In genomic region chr8:8657692-8658355, GRCm38 (mm10) we compare ENCODE assay signal across 8 mouse cellular contexts. TPM values are rescaled to one million over a fixed set of nuclear protein-coding genes. Genes with fewer than 3 reads are reported as not detected.
DNase-seq lines count a peak whose midpoint lies in the region; ATAC-seq and TF ChIP-seq lines count a peak whose summit lies in the region.

No protein-coding gene starts in this region.

- peak overlapping the region; percentile 69 for H3K4me3 ChIP-seq in lung, adult 2 months (replicated peaks; ENCODE audit: extremely low read depth, low read depth, low read length)
- peak overlapping the region; percentile 70 for H3K4me3 ChIP-seq in forebrain, embryonic 12.5 days (replicated peaks)
- peak overlapping the region; percentile 93 for H3K4me3 ChIP-seq in limb, embryonic 14.5 days (replicated peaks; ENCODE audit: low read length)
- peak overlapping the region; percentile 80 for H3K4me3 ChIP-seq in stomach, embryonic 15.5 days (replicated peaks)

- ATAC-seq in forebrain, embryonic 12.5 days (ENCODE audit: low FRiP score): no peak
- ATAC-seq in limb, embryonic 14.5 days (ENCODE audit: low FRiP score, low read depth): no peak
- no peak for ATAC-seq in stomach, embryonic 15.5 days (ENCODE audit: insufficient read depth, low FRiP score, low read depth)

- TF ChIP-seq POLR2A in lung, adult 2 months (IDR thresholded peaks at IDR 0.05; ENCODE audit: borderline replicate concordance, extremely low read depth, low read depth, low read length): no peak
- no peak for TF ChIP-seq POLR2A in limb, embryonic 14.5 days (IDR thresholded peaks at IDR 0.05; ENCODE audit: borderline replicate concordance, extremely low read depth, insufficient read depth, insufficient read length)

- H3K9ac ChIP-seq in forebrain, embryonic 12.5 days: peak overlapping the region; percentile 94
- H3K9ac ChIP-seq in limb, embryonic 14.5 days (ENCODE audit: low read depth, low read length, severe bottlenecking): peak overlapping the region; percentile 94
- H3K9ac ChIP-seq in stomach, embryonic 15.5 days: no peak overlapping the region

- H3K27me3 ChIP-seq in forebrain, embryonic 12.5 days: no peaks in the 10 kb centered on the region
- H3K27me3 ChIP-seq in limb, embryonic 14.5 days (ENCODE audit: control insufficient read depth, insufficient read depth, low read length): no peaks in the 10 kb centered on the region
- no peaks in the 10 kb centered on the region for H3K27me3 ChIP-seq in stomach, embryonic 15.5 days (replicated peaks)

- TF ChIP-seq CTCF in lung, adult 2 months (IDR thresholded peaks at IDR 0.05; ENCODE audit: insufficient read depth, low read length): no peak

- no peaks in the 10 kb centered on the region for H3K9me3 ChIP-seq in forebrain, embryonic 12.5 days
- no peaks in the 10 kb centered on the region for H3K9me3 ChIP-seq in limb, embryonic 14.5 days (ENCODE audit: control insufficient read depth, low read length)
- H3K9me3 ChIP-seq in stomach, embryonic 15.5 days: no peaks in the 10 kb centered on the region

- peak overlapping the region; percentile 94 for H3K27ac ChIP-seq in forebrain, embryonic 12.5 days
- peak overlapping the region; percentile 61; the same call in 1 of the 2 replicates for H3K27ac ChIP-seq in limb, embryonic 14.5 days (replicated peaks; ENCODE audit: low read depth, low read length)
- H3K27ac ChIP-seq in stomach, embryonic 15.5 days: peak overlapping the region; percentile 44; the same call in 1 of the 2 replicates

- DNase-seq in lung, adult 2 months: no peak
- no peak for DNase-seq in lung, postnatal 36 days
- DNase-seq in limb, embryonic 14.5 days (ENCODE audit: low spot score): no peak
- DNase-seq in adrenal gland, postnatal 36 days: no peak
- DNase-seq in layer of hippocampus, postnatal 36 days: no peak
- DNase-seq in c-Kit-positive CD71-positive TER-119-positive erythroid progenitor cells, embryonic 14.5 days (ENCODE audit: low spot score): no peak

- H3K4me2 ChIP-seq in forebrain, embryonic 12.5 days: peak overlapping the region; percentile 84
- H3K4me2 ChIP-seq in limb, embryonic 14.5 days (replicated peaks; ENCODE audit: low read depth, low read length, severe bottlenecking): peak overlapping the region; percentile 82
- H3K4me2 ChIP-seq in stomach, embryonic 15.5 days: peak overlapping the region; percentile 95

- 56% methylated on average over 5 of the region's 5 CpGs for WGBS in lung, adult 2 months
- WGBS in forebrain, embryonic 12.5 days: 4% methylated on average over 5 of the region's 5 CpGs
- 40% methylated on average over 5 of the region's 5 CpGs for WGBS in limb, embryonic 14.5 days
- 33% methylated on average over 5 of the region's 5 CpGs for WGBS in stomach, embryonic 15.5 days

- no peaks in the 10 kb centered on the region for H3K36me3 ChIP-seq in forebrain, embryonic 12.5 days (replicated peaks)
- peaks cover 3% of the 10 kb centered on the region; the same call in 1 of the 2 replicates for H3K36me3 ChIP-seq in limb, embryonic 14.5 days (ENCODE audit: control insufficient read depth, insufficient read depth, low read length)
- H3K36me3 ChIP-seq in stomach, embryonic 15.5 days: no peaks in the 10 kb centered on the region

- no peaks in the 10 kb centered on the region; the same call in 1 of the 2 replicates for H3K4me1 ChIP-seq in lung, adult 2 months (ENCODE audit: control insufficient read depth, insufficient read depth, low read length)
- H3K4me1 ChIP-seq in forebrain, embryonic 12.5 days: peaks cover 54% of the 10 kb centered on the region
- H3K4me1 ChIP-seq in limb, embryonic 14.5 days (ENCODE audit: control insufficient read depth, insufficient read depth, low read length): peaks cover 42% of the 10 kb centered on the region
- H3K4me1 ChIP-seq in stomach, embryonic 15.5 days: peaks cover 12% of the 10 kb centered on the region; the same call in 1 of the 2 replicates

RNA-seq across cellular contexts. Expression of gene Efnb2, which starts 3.2 kb away (rescaled TPM):
- 161 and 250 TPM in 2 replicates for polyA plus RNA-seq in lung, adult 2 months (2012; rRNA removed)
- 57.5 and 68.2 TPM in 2 replicates for polyA plus RNA-seq in forebrain, embryonic 12.5 days (2016; fragmentation: Nextera tagmentation; extraction: Ambion mirVana)
- polyA plus RNA-seq in limb, embryonic 14.5 days (2012; rRNA removed): 74.0 and 111 TPM in 2 replicates
- 42.8 and 54.9 TPM in 2 replicates for polyA plus RNA-seq in limb, embryonic 14.5 days (2014; fragmentation: Nextera tagmentation; extraction: Ambion mirVana)
- polyA plus RNA-seq in stomach, embryonic 15.5 days (2015; fragmentation: Nextera tagmentation; extraction: Ambion mirVana): 15.5 and 15.6 TPM in 2 replicates
- 10 to 100 TPM; 12.5 to 33.4 TPM for total RNA-seq in adrenal gland, postnatal 36 days (2021)
- 10 to 100 TPM; 28.5 to 33.1 TPM for total RNA-seq in layer of hippocampus, postnatal 36 days (2021)

RNA-seq across cellular contexts. Expression of gene Arglu1, which starts 32.5 kb away (rescaled TPM):
- polyA plus RNA-seq in lung, adult 2 months (2012; rRNA removed): 27.3 and 50.2 TPM in 2 replicates
- 218 and 225 TPM in 2 replicates for polyA plus RNA-seq in forebrain, embryonic 12.5 days (2016; fragmentation: Nextera tagmentation; extraction: Ambion mirVana)
- polyA plus RNA-seq in limb, embryonic 14.5 days (2012; rRNA removed): 197 and 203 TPM in 2 replicates
- 146 and 166 TPM in 2 replicates for polyA plus RNA-seq in limb, embryonic 14.5 days (2014; fragmentation: Nextera tagmentation; extraction: Ambion mirVana)
- polyA plus RNA-seq in stomach, embryonic 15.5 days (2015; fragmentation: Nextera tagmentation; extraction: Ambion mirVana): 137 and 142 TPM in 2 replicates
- 10 to 100 TPM; 56.7 to 67.4 TPM for total RNA-seq in adrenal gland, postnatal 36 days (2021)
- total RNA-seq in layer of hippocampus, postnatal 36 days (2021): 100 to 1,000 TPM in 1 of 2 experiments, 10 to 100 TPM in 1; 93.3 to 101 TPM

Comparison
In these comparisons a context has a peak if more than half of its experiments do, and no peak if none do; other contexts are left out.
1. H3K27ac ChIP-seq: peak in every context shown above with its lines; median percentile 94 in forebrain, embryonic 12.5 days; 61 in limb, embryonic 14.5 days; 44 in stomach, embryonic 15.5 days.